Mouse (Mus musculus) CH12.LX (cell line): ENCODE data around the gene Calm4. TPM values are rescaled to one million over a fixed set of nuclear protein-coding genes. Genes with fewer than 3 reads are reported as not detected.
"Not testable (repeated sequence)": the region's sequence is repeated elsewhere in the genome, so short reads cannot be mapped to it uniquely, and the experiment has no call there.

Experiments used
- DNase-seq: peaks from one replicate; pipeline ENCODE4 v3.0.0-alpha.2; 2013; ENCODE audit errors: extremely low read depth
- H3K27ac ChIP-seq: 2 replicates; pipeline ENCODE4 v1.5.1; 2012; ENCODE audit warnings: low read depth, mild to moderate bottlenecking, control low read depth, moderate library complexity; ENCODE audit not compliant: insufficient read depth
- H3K27me3 ChIP-seq: replicated peaks from 2 replicates; pipeline ENCODE3; 2012; ENCODE audit warnings: inconsistent platforms
- H3K36me3 ChIP-seq, 2 experiments: replicated peaks in 1 of 2; 2 replicates each; pipeline versions ENCODE3 to v1.6.1; 2012; ENCODE audit warnings: inconsistent platforms in 1 of 2, low read length in 1 of 2, mild to moderate bottlenecking in 1 of 2, mixed read lengths in 1 of 2, moderate library complexity in 1 of 2; ENCODE audit not compliant: control insufficient read depth in 1 of 2, insufficient read depth in 1 of 2
- H3K4me1 ChIP-seq, 2 experiments: 2 replicates each; pipeline ENCODE4 v1.6.1; 2012; ENCODE audit warnings: inconsistent platforms in 1 of 2, moderate library complexity in 1 of 2; ENCODE audit not compliant: insufficient read depth in 2 of 2, control insufficient read depth in 1 of 2
- H3K4me2 ChIP-seq: 2 replicates; pipeline ENCODE4 v1.6.1; 2012; ENCODE audit warnings: low read depth, mild to moderate bottlenecking, control low read depth; ENCODE audit not compliant: poor library complexity, insufficient read depth, severe bottlenecking
- H3K4me3 ChIP-seq, 3 experiments: fragments of 150-350 bp in 1 of 3; sonication (generic) in 1 of 3; replicated peaks in 1 of 3; 2 replicates each; pipeline versions ENCODE3 to v1.5.1; 2011 to 2012; ENCODE audit warnings: low read depth in 2 of 3, low read length in 2 of 3, mild to moderate bottlenecking in 2 of 3, moderate library complexity in 2 of 3, control low read depth in 1 of 3, improper control_type of control experiment in 1 of 3, inconsistent platforms in 1 of 3, mixed read lengths in 1 of 3; ENCODE audit not compliant: poor library complexity in 1 of 3
- H3K79me2 ChIP-seq: replicated peaks from 2 replicates; pipeline ENCODE4 v1.6.1; 2012; ENCODE audit warnings: mild to moderate bottlenecking, moderate library complexity; ENCODE audit not compliant: control insufficient read depth, poor library complexity, insufficient read depth, severe bottlenecking; ENCODE audit errors: extremely low read depth
- H3K9ac ChIP-seq: 2 replicates; pipeline ENCODE4 v1.6.1; 2012; ENCODE audit warnings: low read depth, mild to moderate bottlenecking, control low read depth, moderate library complexity; ENCODE audit not compliant: insufficient read depth
- H3K9me3 ChIP-seq: replicated peaks from 2 replicates; pipeline ENCODE3; 2012; ENCODE audit warnings: low read length, inconsistent platforms, mixed read lengths
- BHLHE40 ChIP-seq: IDR thresholded peaks from 2 replicates; pipeline ENCODE4 v1.6.1; 2011; ENCODE audit warnings: mild to moderate bottlenecking, low read depth, low read length, improper control_type of control experiment
- CTCF ChIP-seq, 2 experiments: IDR thresholded peaks in 1 of 2; conservative IDR thresholded peaks in 1 of 2; 2 replicates each; pipeline ENCODE4 v1.5.1; 2011 to 2012; ENCODE audit warnings: low read depth in 2 of 2, low read length in 2 of 2, improper control_type of control experiment in 1 of 2, inconsistent platforms in 1 of 2, mild to moderate bottlenecking in 1 of 2, moderate library complexity in 1 of 2
- ELF1 ChIP-seq: IDR thresholded peaks from 2 replicates; pipeline ENCODE4 v1.6.1; 2014; ENCODE audit warnings: low read depth, mild to moderate bottlenecking, inconsistent platforms, low read length, improper control_type of control experiment
- EP300 ChIP-seq: IDR thresholded peaks from 2 replicates; pipeline ENCODE4 v1.6.1; 2011; ENCODE audit warnings: low read length, improper control_type of control experiment
- HCFC1 ChIP-seq: IDR thresholded peaks from 2 replicates; pipeline ENCODE4 v1.6.1; 2012; ENCODE audit warnings: low read depth, mild to moderate bottlenecking, inconsistent platforms, low read length, improper control_type of control experiment
- IRF4 ChIP-seq: IDR thresholded peaks from 2 replicates; pipeline ENCODE4 v1.6.1; 2014; ENCODE audit warnings: low read depth, mild to moderate bottlenecking, inconsistent platforms, low read length, improper control_type of control experiment
- JUN ChIP-seq: IDR thresholded peaks from 2 replicates; pipeline ENCODE4 v1.6.1; 2011; ENCODE audit warnings: low read depth, mild to moderate bottlenecking, low read length, improper control_type of control experiment, moderate library complexity; ENCODE audit not compliant: insufficient read depth
- JUND ChIP-seq: conservative IDR thresholded peaks from 2 replicates; pipeline ENCODE4 v1.6.1; 2011; ENCODE audit warnings: low read depth, low read length, improper control_type of control experiment
- MAX ChIP-seq: IDR thresholded peaks from 2 replicates; pipeline ENCODE4 v1.6.1; 2011; ENCODE audit warnings: low read length, improper control_type of control experiment
- MEF2A ChIP-seq: IDR thresholded peaks from 2 replicates; pipeline ENCODE4 v1.6.1; 2014; ENCODE audit warnings: low read depth, mild to moderate bottlenecking, inconsistent platforms, low read length, improper control_type of control experiment, borderline replicate concordance
- MYC ChIP-seq: IDR thresholded peaks from 2 replicates; pipeline ENCODE4 v1.6.1; 2011; ENCODE audit warnings: low read depth, mild to moderate bottlenecking, improper control_type of control experiment, low read length
- PAX5 ChIP-seq: IDR thresholded peaks from 2 replicates; pipeline ENCODE4 v1.6.1; 2012; ENCODE audit warnings: low read length, inconsistent platforms, mixed read lengths
- POLR2AphosphoS2 ChIP-seq: IDR thresholded peaks from 2 replicates; pipeline ENCODE4 v1.6.1; 2011; ENCODE audit warnings: low read depth, low read length, improper control_type of control experiment
- RAD21 ChIP-seq: IDR thresholded peaks from 2 replicates; pipeline ENCODE4 v1.6.1; 2011; ENCODE audit warnings: low read depth, mild to moderate bottlenecking, low read length, improper control_type of control experiment, moderate library complexity
- UBTF ChIP-seq: IDR thresholded peaks from 2 replicates; pipeline ENCODE4 v1.6.1; 2012; ENCODE audit warnings: low read depth, mild to moderate bottlenecking, inconsistent platforms, low read length, improper control_type of control experiment, moderate library complexity
- USF2 ChIP-seq: conservative IDR thresholded peaks from 2 replicates; pipeline ENCODE4 v1.6.1; 2011; ENCODE audit warnings: low read depth, low read length, improper control_type of control experiment
- ZC3H11A ChIP-seq: IDR thresholded peaks from 2 replicates; pipeline ENCODE4 v1.6.1; 2012; ENCODE audit warnings: low read depth, mild to moderate bottlenecking, inconsistent platforms, low read length, improper control_type of control experiment
- ZKSCAN1 ChIP-seq: IDR thresholded peaks from 2 replicates; pipeline ENCODE4 v1.6.1; 2012; ENCODE audit warnings: low read depth, inconsistent platforms, low read length, improper control_type of control experiment, borderline replicate concordance
- ZMIZ1 ChIP-seq: IDR thresholded peaks from 2 replicates; pipeline ENCODE4 v1.6.1; 2012; ENCODE audit warnings: low read depth, mild to moderate bottlenecking, inconsistent platforms, low read length, improper control_type of control experiment
- dilution Hi-C: fragments of 300-500 bp; cut with MboI; formaldehyde crosslinking; loops from 2 replicates; pipeline ENCODE4 v1.14.3; 2020; ENCODE audit warnings: low sequenced_read_pairs; ENCODE audit not compliant: extremely low pct_unique_long_range_greater_than_20kb, extremely low pct_ligation_motif_present
- in situ Hi-C: fragments of 300-500 bp; cut with MboI; formaldehyde crosslinking; loops from 3 replicates; pipeline ENCODE4 v1.14.3; 2019; ENCODE audit warnings: low sequenced_read_pairs, low pct_ligation_motif_present, low pct_unique_long_range_greater_than_20kb, mixed read lengths
- polyA plus RNA-seq: library from polyadenylated mRNA; unstranded; fragments of >175 nt; gene quantifications from 2 replicates; pipeline ENCODE4 v1.2.1, GENCODE M21; 2012; ENCODE audit warnings: low read depth; ENCODE audit not compliant: insufficient read length
- total RNA-seq, 2 experiments: library from RNA; depleted of rRNA; stranded (reverse); fragments of 300-350 nt in 1 of 2; fragments of >200 nt in 1 of 2; gene quantifications; 2 replicates each; pipeline ENCODE4 v1.2.3; 2012 to 2014

Calm4 gene
- total and polyA plus RNA-seq, 3 experiments, result not detected

DNA sequence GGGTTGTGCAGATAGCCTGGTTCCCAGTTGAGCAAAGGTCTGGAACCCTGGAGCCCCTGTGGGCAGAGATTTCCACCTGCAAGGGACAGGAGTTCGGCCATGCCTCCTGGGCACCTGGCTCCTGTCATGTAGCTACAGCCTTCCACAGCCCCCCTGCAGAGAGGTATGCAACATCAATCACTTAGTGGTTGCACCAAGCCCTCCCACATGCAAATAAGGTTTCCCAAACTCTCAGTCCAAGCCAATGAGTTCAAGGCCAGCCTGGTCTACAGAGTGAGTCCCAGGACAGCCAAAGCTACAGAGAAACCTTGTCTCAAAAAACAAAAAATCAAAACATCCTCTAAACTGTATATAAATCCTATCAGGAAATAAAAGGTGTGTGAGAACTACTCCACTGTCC lies 12.8 kb downstream of the Calm4 start (continued):
- TF ChIP-seq IRF4, result no peak
- TF ChIP-seq MAX, result no peak
- no peak for TF ChIP-seq UBTF
- TF ChIP-seq CTCF (conservative IDR thresholded peaks at IDR 0.05 in 1 of 2, IDR thresholded peaks at IDR 0.05 in 1 of 2; ENCODE audit: low read depth in 2 of 2, low read length in 2 of 2), result no peak

DNA sequence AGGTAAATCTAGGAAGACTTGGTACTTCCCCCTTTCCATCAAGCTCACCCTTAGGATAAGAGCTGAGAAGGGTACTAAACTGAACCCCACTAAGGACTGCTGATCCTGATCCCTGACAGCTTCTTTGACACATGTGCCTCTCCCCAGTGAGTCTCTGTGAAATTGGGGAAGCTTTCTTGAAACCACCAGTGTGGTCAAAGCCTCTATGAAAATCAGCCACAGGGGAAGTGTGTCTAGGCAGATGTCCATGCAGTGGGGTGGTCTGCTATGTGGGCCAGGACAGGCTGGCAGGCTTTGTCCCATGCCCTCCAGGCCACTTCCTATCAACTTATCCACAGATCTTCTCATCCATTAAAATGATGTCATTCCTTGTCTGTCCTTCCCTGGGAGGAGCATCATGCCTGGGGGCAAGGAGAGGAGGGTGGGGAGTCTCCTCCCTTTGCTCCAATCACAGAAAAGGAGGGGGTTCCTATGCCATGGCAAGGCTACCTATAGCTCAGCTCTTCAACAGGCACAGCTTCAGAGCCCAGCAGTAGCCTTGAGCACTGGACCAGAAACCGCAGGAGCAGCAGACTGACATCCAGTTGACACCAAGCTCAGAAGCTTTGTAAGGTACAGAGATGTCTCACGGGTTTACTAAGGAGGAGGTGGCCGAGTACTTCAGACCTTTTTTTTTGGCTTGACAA lies 16.2 kb downstream of the Calm4 start, which contains the start of gene Calm5:
TSS of gene Calm5 (plus strand) at position 526 of the 686 bp plus-strand sequence.
- H3K4me2 ChIP-seq, dilution Hi-C loops, H3K79me2 ChIP-seq, in situ Hi-C loops, H3K4me3 ChIP-seq, H3K27me3 ChIP-seq, H3K9me3 ChIP-seq, H3K9ac ChIP-seq, DNase-seq, H3K36me3 ChIP-seq, H3K27ac ChIP-seq: not testable (repeated sequence)
- H3K4me1 ChIP-seq, result peaks cover 0 to 14% of the 10 kb centered on the region in 2 experiments; a peak in 2 of 4 replicates

DNA sequence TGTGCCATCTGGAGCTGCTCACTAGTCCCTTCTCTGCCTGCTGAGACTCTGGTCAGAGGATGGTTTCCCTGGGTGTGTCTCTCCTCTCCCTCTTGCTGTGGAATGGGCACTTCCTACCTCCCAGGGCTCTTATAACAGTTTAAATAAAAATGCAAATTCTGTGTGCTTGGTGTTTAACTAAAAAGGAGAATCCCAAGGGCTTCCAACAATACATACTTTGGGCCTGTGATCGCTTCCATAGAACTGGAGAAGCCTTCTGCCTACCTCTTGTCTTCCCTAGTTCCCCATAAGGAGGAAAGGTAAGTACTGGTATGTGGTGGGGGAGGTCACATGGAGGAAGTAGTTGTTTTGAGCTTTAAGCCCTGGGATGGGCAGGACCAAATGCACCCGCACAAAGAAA lies 17.3 kb downstream of the Calm4 start:
- H3K9me3 ChIP-seq, result no peaks in the 10 kb centered on the region
- TF ChIP-seq RAD21, result no peak
- no peak for TF ChIP-seq JUN
- no peak for TF ChIP-seq ELF1
- TF ChIP-seq MYC, result no peak
- no peak for TF ChIP-seq ZMIZ1
- no peak for TF ChIP-seq HCFC1
- TF ChIP-seq ZKSCAN1, result no peak
- TF ChIP-seq MEF2A, result no peak
- TF ChIP-seq PAX5, result no peak
- TF ChIP-seq USF2, result no peak
- no peak for TF ChIP-seq UBTF
- no peak for TF ChIP-seq POLR2AphosphoS2
- TF ChIP-seq EP300, result no peak
- TF ChIP-seq IRF4, result no peak
- TF ChIP-seq JUND, result no peak
- TF ChIP-seq BHLHE40, result no peak
- TF ChIP-seq ZC3H11A, result no peak
- TF ChIP-seq, all 38 proteins: peak for 0
- DNase-seq, result no peak
- in situ Hi-C loops (no loop called here), dilution Hi-C loops (no loop called here)
- Histone ChIP-seq H3K27me3 (no peaks in the 10 kb centered on the region), H3K27ac (no peak overlapping the region), H3K4me3 (no peak overlapping the region), H3K4me2 (no peak overlapping the region), H3K9ac (no peak overlapping the region), H3K4me1 (peaks cover 0 to 14% of the 10 kb centered on the region in 2 experiments; a peak in 2 of 4 replicates), H3K79me2 (no peaks in the 10 kb centered on the region), H3K36me3 (no peaks in the 10 kb centered on the region)
